Mouse (Mus musculus) CD4-positive, CD25-positive, alpha-beta regulatory T cell, adult 2 months (primary cell): ENCODE measurements at regions not wholly inside any gene's neighbourhood (a gene's known extent, or its start where the extent isn't known, plus 50 kb on each side); places are given as distances from the start of the nearest gene placed in this dataset.

ENCODE experiments used
- DNase-seq: peaks from one replicate; pipeline ENCODE4 v3.0.0-alpha.2; 2012; ENCODE audit warnings: low read depth, low spot score

DNA sequence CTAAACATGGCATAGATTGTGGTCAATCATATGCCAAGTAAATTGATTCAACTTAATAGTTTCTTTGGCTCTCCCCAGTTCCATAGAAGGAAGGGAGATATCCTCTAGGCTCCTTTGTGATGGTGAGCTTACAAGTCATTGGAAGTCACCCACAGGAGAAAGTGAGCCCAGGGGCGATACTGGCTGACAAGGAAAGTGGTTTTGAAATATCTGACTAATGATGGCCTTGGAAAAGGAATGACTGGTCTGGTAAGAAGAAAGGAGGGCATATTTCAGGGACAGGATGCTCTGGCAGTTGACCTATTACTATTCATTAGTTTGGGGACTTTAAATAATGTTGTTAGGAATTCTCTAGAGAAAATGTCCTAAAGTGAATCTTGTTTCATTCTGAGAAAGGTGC is 352.7 kb upstream of the Cdh11 start:
- DNase-seq, result no peak

DNA sequence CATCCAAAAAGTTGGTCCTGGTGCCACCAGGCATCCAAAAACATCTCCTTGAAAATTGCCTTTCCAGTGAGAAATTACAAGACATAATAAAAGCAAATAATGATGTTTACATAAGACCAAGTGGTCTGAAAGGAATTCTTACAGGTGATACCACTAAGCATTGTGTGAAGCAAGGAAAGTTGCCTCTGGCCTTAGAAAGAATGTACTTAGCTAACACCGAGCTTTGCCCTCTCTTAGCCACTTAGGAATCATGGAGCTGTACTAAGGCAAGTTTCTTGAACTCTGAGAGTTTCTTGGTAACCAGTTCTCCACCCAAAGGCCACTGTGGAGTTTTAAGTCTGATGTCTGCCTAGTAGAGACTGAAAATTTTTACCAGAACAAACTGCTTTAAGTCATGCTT is 359.4 kb upstream of the Cdh11 start:
- no peak for DNase-seq

DNA sequence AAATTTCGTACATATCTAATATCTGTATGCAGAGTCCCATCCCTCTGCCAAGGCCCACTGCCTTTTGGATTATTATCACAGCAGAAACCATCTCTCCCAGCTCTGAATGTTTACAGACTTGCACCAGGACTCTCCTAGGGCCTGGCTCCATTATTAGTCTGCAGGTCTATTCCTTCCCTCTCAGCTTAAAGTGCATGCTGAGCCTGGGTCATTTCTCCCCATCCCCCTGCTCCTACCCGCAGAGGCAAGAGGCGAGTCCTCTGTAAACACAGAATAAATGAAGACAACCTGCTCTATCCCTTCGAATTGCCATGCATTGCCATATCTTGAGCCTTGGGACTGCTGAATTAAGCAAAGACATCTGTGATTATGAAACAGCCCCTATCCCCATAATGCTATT is 362.6 kb upstream of the Cdh11 start:
- no peak for DNase-seq

DNA sequence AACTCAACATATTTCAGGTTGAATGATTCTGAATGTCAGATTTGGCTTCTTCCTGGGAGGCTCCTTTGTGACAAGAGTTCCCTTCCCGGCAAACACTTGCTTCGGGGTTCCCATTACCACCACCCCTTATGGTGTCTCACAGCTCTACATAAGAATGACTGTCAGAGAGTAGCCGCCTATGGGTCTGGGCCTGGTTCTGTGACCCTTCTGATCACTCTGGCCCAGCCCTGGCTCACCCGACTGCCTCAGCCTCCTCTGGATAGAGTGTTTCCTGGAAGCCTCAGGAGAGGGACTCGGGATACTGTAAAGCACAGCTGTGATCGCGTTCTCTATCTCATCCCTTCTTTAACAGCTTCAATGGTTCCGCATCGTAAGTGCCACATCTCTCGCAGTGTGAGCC is 363.0 kb upstream of the Cdh11 start:
- DNase-seq, result no peak

DNA sequence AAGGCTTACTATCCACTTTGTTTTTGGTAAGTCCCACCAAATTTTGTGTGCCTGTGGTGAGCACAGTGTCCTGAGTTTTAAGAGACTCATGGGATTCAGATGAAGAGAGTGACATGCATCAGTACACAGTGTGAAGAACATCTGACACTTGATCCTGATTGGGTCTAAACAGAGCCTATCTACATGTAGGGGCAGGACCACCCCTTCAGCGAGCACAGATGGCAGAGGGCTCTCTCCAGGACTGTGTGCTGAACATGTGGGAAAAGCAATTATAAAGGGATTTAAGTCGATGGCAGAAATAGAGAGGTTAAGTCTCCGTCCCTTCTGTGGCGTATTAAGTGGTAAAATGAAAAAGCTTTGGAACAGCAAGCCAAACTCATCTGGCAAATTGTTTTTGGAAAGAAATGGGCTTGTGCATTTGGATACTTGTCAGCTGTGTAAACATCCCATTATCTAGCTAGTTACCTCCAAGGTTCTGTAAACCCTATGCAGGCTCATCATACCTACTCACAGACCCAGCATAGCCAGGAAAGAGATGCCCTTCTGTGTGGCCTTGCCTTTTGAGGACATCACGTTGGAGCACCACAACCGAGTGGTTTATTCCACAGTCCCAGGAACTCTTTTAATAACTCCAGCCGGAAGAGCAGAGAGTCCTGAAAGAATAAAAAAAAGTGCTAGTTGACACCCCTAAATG is 381.3 kb upstream of the Cdh11 start:
- DNase-seq, result no peak

DNA sequence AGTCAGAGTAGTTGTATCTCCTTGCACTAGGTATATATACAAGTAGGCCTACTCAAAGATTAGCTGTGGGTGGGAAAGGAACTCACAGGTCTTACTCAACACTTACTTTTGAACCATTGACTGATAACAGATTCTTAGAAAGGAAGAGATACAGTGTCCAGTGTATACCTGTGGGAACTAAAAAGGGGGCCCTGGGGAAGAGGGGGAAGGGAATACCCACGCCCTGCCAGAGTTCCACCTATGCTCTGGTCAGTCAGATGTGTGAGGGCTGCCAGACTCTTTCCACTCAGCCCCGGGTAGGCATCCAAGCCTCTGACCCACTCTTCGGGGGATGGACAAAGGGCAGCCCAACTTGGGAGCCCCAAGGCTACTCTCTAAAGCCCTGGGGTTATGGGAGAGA is 387.9 kb upstream of the Cdh11 start:
- DNase-seq, result no peak

DNA sequence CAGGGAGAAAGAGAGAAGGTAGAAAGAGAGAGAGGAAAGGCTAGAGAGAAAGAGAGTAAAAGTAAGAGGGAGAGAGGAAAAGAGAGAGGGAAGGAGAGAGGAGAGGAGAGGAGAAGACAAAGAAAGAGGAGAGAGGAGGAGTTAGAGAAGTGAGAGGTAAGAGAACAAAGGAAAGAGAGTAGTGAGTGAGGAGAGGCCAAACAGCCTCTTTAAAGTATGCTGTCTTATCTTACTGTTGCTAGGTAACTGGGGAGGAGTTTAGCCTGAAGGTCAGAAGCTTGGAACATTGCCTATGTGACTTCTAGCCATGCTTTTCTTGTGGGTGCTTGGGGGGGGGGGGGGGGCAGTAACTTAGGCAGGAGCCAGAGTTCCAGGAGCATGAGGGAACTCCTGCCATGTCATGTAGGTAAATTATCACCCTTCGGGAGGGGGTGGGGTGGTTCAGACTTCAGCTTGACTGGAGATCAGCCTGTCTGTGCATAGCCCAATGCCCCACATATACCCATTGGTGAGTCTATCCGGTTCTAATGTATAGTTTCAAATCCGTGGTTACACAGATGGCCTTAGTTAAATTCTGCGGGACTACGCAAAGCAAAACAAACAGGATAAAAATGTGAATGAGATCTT is 388.5 kb upstream of the Cdh11 start:
- DNase-seq, result no peak

DNA sequence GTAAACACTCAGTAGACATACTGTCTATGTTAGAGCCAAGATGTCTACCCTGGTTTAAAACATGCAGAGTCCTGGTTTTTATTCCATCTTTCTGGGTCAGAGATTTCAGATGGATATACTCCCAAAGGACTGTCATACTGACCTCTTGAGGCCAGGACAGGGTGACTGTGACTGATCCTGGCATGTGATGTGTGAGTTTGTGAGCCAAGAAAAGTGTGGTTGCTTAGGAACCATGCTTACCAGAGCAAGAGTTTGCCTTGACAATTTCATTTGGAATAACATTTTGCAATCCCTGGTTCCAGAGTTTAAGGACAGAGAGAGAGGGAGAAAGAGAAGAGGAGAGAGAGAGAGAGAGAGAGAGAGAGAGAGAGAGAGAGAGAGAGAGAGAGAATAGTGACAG is 395.2 kb upstream of the Cdh11 start:
- DNase-seq, result no peak

DNA sequence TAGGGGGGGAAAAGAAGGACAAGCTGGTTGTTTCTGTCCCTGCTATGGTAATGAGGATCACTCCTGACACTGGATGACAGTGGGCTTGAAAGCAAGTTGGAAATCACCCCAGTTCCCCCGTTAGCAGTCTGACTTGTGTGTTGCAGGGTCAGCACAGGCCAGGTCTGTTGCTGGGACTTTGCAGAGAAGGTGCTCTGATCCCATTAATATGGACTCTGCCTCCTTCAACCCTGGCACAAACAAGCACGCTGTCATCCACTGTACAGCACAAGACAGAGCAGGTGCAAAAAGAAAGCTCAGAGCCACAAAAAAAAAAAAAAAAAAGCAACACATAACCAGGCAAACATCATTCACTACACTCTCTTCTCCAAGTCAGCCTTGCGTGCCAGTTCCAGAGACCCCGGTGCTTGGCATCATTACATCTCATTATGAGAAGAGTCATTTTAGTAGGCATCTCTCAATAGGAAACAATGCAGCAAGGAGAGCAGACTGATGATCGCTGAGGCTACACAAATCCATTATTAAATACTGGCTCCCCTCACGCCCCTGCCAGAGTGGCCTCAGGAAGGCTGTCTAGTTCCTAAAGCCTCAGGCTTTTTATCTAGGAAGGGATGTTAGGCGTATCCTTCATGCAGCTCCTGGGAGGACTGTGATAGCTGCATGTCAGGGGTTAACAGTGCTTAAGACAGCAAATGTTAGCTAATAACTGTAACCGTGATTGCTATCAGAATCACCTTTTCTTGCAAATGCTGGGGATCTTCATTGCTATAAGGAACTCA is 403.5 kb upstream of the Cdh11 start:
- no peak for DNase-seq

DNA sequence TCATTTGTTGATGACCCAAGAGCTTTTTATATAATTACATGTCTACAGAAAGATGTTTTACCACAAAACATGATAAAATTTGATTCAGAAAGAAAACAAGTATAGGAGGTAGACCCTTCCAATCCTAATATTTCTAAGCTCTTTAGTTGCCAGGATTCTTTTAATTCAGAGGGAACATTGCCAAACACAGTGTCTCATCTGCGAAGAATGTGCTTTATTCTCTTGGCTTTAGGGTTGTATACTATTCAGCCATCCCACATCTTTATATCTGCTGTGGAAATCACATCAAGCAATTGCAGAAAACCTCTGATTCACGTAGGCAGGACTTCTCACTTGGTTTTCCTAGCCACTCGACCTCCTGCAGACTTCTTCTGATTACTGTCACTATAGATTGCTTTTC is 412.8 kb upstream of the Cdh11 start:
- DNase-seq, result no peak

DNA sequence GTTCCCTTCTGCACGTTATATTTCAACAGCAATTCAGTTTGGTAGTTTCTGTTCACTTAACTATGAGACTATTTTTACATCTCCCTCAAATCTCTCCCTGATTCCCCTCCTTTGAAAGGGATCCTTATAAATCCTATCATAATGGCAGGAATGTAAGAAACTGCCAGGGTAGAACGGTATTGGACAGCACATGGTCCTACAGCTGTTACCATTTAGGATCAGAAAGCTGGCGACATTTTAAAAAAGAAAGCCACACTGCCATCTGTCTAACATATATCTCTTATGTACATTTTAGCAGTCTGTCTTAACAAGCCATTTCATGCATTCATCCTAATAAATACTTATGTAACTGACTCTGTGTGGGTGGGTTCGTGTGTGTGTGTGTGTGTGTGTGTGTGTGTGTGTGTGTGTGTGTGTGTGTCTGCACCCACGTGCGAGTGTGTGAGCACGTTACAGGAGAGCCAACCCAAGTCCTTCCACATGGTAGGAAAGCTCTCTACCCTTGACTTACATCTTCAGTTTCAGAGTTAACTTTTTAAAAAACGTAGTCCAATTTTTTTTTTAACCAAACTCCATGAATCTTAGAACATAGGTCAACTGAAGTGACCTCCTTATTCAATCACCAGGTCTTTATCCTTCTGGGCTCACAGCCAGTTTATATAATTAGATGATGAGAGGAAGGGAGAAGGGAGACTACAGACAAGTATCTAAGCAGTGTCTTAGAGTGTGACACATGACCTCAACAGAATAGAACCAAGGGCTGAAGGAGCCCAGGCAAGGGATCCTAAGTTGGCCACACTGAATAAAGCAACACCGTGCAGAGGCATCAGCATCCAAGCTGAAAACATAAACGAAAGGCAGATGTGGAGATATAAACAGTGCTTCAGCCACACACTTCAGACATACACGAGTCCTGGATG is 414.5 kb upstream of the Cdh11 start:
- DNase-seq, result no peak

DNA sequence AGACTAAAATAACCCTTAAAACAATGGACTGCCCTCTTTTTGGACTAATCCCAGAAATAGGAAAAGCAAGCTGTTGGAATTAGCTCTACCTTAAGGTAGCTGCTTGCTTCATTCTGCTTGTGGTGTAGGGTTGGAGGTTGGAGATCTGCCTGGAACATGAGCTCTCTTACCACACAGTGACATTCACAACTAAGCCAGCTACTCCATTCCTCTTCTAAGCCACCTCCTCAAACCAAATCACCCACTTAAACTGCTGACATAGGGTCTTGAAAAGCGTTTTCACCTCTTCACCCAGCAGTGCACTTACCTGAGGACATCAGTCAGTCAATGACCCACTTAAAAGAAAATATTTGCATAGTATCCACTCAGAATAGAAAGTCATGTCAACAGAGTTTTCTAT is 418.3 kb upstream of the Cdh11 start:
- no peak for DNase-seq

DNA sequence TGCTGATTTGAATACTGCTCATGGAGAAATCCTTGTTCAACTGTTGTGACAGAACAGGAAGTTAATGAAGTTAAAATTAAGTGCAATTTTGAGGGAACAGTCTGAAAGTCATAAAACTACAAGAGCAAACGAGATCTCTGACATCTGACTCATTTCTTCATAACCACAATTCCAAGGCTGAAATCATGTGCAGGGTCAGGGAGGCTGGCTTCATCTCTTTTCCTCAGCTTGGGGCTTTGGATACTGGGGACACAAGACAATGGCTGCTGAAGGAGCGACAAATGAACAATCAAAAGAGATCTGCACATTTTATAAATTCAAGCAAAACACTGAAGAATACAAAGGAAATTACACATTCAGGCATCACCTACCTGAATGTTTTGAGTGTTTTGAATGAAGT is 429.2 kb upstream of the Cdh11 start:
- no peak for DNase-seq

DNA sequence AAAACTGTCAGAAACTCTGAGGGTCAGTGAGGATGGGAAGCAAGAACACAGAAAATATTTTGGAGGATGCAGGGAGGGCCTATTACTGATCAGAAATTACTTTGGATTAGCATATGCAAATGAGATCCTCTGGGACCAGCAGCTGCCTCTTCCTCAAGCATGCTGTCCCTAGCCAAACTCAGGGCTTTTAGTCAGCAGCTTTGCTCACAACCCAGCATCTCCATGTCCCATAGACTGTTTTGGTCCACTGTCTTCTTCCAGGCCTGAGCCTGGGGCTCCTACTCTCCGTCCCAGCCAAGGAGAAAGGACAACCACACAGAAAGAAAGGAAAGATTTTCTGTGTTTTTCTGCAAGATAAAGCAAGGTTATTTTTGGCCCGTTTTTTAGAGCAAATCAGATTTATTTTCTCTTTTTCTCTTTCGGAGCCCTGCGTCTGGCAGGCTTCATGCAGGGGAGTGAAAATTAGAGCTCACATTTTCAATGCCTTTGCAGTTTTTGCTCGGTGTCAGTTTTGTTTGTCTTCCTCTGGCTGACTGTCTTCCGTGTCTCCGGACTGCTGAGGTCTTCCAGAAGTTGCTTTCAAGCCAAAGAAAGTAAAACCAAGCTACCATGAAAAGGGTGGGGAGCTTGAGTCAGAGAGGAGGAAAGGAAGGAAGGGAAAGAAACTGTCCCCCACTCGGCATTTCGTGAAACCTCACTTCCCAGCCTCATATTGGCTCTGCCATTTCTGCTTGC is 445.5 kb upstream of the Cdh11 start:
- DNase-seq, result no peak

DNA sequence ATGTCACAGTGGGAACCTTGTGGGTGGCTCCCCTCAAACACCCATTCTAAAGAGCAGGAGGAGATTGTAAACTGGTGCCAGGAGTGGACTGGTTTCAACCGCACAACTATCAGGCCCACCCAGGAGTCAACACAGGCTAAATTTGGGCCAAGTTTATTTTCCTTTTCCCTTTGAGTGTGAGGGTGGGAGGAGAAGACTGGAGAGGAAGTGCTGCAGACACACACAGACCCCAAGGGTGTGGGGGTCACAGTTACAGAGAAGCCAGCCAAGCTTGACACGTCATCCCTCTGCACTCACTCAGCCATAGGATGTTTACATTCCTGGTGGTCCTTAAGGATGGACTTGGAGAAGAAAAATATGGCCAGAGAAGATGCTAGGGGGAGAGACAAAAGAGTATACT is 448.9 kb upstream of the Cdh11 start:
- no peak for DNase-seq

DNA sequence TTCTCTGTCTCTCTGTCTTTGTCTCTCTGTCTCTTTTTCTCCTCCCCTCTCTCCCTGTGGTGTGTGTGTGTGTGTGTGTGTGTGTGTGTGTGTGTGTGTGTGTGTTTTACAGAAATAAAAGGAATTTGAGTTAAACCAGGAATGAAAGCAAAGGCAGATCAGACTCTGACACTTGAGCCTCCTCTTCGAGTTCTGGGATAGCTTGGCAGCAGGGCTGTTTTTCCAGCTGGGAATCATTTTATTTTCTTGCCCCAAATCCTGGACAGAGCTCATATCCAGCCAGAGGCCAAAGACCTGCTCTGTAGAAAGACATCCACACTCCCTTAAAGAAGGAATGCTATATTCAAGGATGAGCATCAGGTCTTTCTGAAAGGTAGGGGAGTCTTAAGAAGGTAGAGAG is 450.2 kb upstream of the Cdh11 start:
- DNase-seq, result no peak

DNA sequence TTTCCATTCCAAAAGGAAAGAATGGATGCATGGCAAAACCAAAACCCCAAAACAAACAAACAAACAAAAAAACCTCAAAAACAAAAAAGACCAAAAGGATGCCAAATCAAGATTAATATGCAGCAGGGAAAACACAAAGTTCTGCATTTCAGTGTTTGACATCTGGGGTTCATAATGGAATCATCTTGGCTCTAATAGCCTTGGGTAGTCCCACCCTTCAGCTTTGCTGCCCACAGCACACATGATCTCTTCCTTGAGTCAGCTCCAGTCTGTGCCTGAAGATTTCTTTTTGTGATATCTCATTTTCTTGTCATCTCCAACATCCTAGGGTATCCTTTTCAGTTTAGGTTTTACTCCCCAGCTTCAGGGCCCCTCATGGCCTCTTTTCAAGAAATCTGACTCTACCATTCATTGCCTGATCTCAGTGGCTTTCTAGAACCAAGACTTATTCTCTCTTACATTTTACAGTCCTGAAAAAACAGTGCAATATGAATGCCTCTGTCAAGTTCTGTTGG is 453.1 kb upstream of the Cdh11 start:
- DNase-seq, result no peak

DNA sequence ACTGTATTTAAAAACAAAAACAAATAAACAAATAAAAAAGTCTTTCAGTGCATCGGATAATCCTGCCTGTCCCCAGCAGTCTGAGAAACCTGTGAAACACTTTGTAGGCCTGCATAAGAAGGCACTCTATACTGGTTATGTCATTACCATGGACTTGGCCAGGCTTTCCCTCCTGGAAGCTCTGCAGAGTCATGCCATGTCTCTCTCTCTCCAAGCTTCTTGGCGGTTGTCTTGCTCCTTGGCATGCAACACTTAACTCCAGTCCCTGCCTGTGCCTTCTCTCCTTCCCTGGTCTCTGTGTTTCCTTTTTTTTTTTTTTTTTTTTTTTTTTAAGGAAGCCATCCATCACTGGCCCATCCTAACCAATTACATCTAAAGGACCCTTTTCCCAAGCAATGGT is 458.7 kb upstream of the Cdh11 start:
- DNase-seq, result no peak

DNA sequence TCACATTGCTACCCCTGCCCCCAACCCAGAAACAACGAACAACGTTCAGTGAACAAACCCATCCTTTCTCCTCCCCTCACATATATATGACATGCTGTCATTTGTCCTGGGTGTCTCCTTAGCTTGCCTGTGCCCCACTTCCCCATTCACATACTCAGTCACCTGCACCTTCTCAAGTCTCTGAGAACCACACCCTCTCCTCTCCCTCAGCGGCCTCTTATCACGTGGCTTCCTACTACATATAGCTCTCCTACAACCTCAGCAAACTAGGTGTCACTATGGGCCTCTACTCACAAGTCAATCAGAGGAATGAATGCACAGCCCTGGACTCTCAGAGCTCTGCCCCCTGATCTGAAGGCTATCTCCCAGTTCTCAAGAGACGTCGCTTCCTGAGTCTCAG is 459.2 kb upstream of the Cdh11 start:
- DNase-seq, result no peak

DNA sequence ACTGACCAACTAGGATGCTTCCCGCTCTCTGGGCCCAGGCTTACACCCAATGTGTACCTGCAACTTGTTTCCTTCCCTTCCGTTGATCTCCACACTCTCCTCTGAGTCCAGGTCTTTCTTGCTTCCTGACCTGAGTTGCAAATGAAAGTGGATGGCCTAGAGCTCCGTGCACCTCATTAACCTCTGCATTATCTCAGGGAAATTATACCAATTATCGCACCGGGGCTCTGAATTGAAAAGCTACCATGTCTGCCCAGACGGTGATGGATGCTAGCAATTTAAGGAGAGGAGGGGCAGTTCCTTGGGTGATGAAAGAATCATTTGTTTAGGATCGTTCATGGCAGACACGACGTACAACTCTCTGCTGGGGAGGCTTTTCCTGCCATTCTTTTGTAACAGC is 460.4 kb upstream of the Cdh11 start:
- no peak for DNase-seq

DNA sequence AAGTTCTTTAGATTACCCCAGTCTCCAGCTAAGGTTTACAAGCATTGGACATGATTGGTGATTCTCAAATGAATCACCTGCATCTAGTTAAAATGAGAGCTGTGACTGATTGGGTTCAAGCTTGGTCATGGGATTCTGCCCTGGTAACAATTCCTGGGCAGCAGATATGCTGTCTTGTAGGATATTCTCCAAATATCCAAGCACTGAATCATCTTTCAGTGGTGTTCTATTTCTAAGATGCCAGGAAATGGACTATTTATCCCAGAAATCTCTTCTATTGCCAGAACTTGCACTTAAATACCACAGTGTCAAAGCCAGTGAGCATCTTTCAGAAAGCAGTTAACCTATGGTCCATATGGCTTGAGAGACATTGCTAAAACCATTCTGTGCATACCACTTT is 475.8 kb upstream of the Cdh11 start:
- DNase-seq, result no peak
